Mouse (Mus musculus) natural killer cell, adult 2 months (primary cell): ENCODE measurements around the gene Cpa5.

Experiments
- DNase-seq, 2 experiments: peaks; one replicate each; pipeline ENCODE4 v3.0.0; 2022; ENCODE audit warnings: low spot score in 2 of 2

Cpa5 gene

GRCm38 (mm10) chr6:30644462-30644861 is 33.7 kb downstream of the Cpa5 start:
- DNase-seq = no peak

- no peak for DNase-seq
Observed at GRCm38 (mm10) chr6:30645379-30645778, 34.6 kb downstream of the Cpa5 start.

GRCm38 (mm10) chr6:30649651-30650296 is 39.0 kb downstream of the Cpa5 start:
- DNase-seq = no peak

- no peak for DNase-seq
Observed at GRCm38 (mm10) chr6:30652425-30653188, 41.8 kb downstream of the Cpa5 start.

- no peak for DNase-seq
Observed at GRCm38 (mm10) chr6:30653518-30653917, 42.7 kb downstream of the Cpa5 start.

- no peak for DNase-seq
Observed at GRCm38 (mm10) chr6:30654402-30654859, 43.6 kb downstream of the Cpa5 start.

- no peak for DNase-seq
Observed at GRCm38 (mm10) chr6:30654932-30655331, 44.1 kb downstream of the Cpa5 start.

- peak; percentile 18 to 47 for DNase-seq
Observed at GRCm38 (mm10) chr6:30657279-30657678, 46.5 kb downstream of the Cpa5 start.

GRCm38 (mm10) chr6:30658619-30659018 is 47.8 kb downstream of the Cpa5 start:
- DNase-seq = no peak

GRCm38 (mm10) chr6:30664776-30665175 is 54.0 kb downstream of the Cpa5 start:
- no peak for DNase-seq

GRCm38 (mm10) chr6:30665296-30665695 is 54.5 kb downstream of the Cpa5 start:
- DNase-seq = no peak

- DNase-seq = no peak
Observed at GRCm38 (mm10) chr6:30666043-30666442, 55.2 kb downstream of the Cpa5 start.

- DNase-seq = no peak
Observed at GRCm38 (mm10) chr6:30667585-30667984, 56.8 kb downstream of the Cpa5 start.

GRCm38 (mm10) chr6:30671696-30672095 is 60.9 kb downstream of the Cpa5 start:
- DNase-seq = no peak

GRCm38 (mm10) chr6:30673764-30674561 is 63.2 kb downstream of the Cpa5 start:
- no peak for DNase-seq

- no peak for DNase-seq
Observed at GRCm38 (mm10) chr6:30674714-30675280, 64.0 kb downstream of the Cpa5 start.

GRCm38 (mm10) chr6:30675281-30675771 is 64.5 kb downstream of the Cpa5 start:
- DNase-seq = no peak

- DNase-seq = no peak
Observed at GRCm38 (mm10) chr6:30676506-30676905, 65.7 kb downstream of the Cpa5 start.

GRCm38 (mm10) chr6:30677591-30677990 is 66.8 kb downstream of the Cpa5 start:
- DNase-seq = no peak

GRCm38 (mm10) chr6:30678482-30678881 is 67.7 kb downstream of the Cpa5 start:
- no peak for DNase-seq

- no peak for DNase-seq
Observed at GRCm38 (mm10) chr6:30679567-30679966, 68.8 kb downstream of the Cpa5 start.

GRCm38 (mm10) chr6:30680442-30680841 is 69.6 kb downstream of the Cpa5 start:
- no peak for DNase-seq
